Mouse (Mus musculus): ENCODE measurements around the gene Epb41l2.

The Epb41l2 gene

GRCm38 (mm10) chr10:25365708-25366107 is 6.1 kb downstream of the Epb41l2 start:
- no peak for DNase-seq (ENCODE audit: low spot score)

GRCm38 (mm10) chr10:25366691-25367090 is 7.1 kb downstream of the Epb41l2 start:
- DNase-seq (ENCODE audit: low spot score), result no peak

- no peak for DNase-seq (ENCODE audit: low spot score)
Observed at GRCm38 (mm10) chr10:25368928-25369327, 9.3 kb downstream of the Epb41l2 start.

- DNase-seq (ENCODE audit: low spot score), result no peak
Observed at GRCm38 (mm10) chr10:25369691-25370090, 10.1 kb downstream of the Epb41l2 start.

- DNase-seq (ENCODE audit: low spot score), result no peak
Observed at GRCm38 (mm10) chr10:25371336-25371735, 11.7 kb downstream of the Epb41l2 start.

- DNase-seq (ENCODE audit: low spot score), result no peak
Observed at GRCm38 (mm10) chr10:25371915-25372371, 12.3 kb downstream of the Epb41l2 start.

- no peak for DNase-seq (ENCODE audit: low spot score)
Observed at GRCm38 (mm10) chr10:25372510-25373148, 13.0 kb downstream of the Epb41l2 start.

GRCm38 (mm10) chr10:25375036-25375435 is 15.4 kb downstream of the Epb41l2 start:
- DNase-seq (ENCODE audit: low spot score), result no peak

GRCm38 (mm10) chr10:25380746-25381481 is 21.3 kb downstream of the Epb41l2 start:
- DNase-seq (ENCODE audit: low spot score), result no peak

GRCm38 (mm10) chr10:25381951-25382350 is 22.4 kb downstream of the Epb41l2 start:
- no peak for DNase-seq (ENCODE audit: low spot score)

- DNase-seq (ENCODE audit: low spot score), result no peak
Observed at GRCm38 (mm10) chr10:25383171-25383570, 23.6 kb downstream of the Epb41l2 start.

GRCm38 (mm10) chr10:25384391-25384790 is 24.8 kb downstream of the Epb41l2 start:
- no peak for DNase-seq (ENCODE audit: low spot score)

GRCm38 (mm10) chr10:25385811-25386580 is 26.4 kb downstream of the Epb41l2 start:
- no peak for DNase-seq (ENCODE audit: low spot score)

- no peak for DNase-seq (ENCODE audit: low spot score)
Observed at GRCm38 (mm10) chr10:25386868-25387267, 27.3 kb downstream of the Epb41l2 start.

GRCm38 (mm10) chr10:25387268-25387667 is 27.7 kb downstream of the Epb41l2 start:
- DNase-seq (ENCODE audit: low spot score), result no peak

- no peak for DNase-seq (ENCODE audit: low spot score)
Observed at GRCm38 (mm10) chr10:25392786-25393185, 33.2 kb downstream of the Epb41l2 start.

GRCm38 (mm10) chr10:25393721-25394120 is 34.1 kb downstream of the Epb41l2 start:
- no peak for DNase-seq (ENCODE audit: low spot score)

GRCm38 (mm10) chr10:25395236-25395886 is 35.8 kb downstream of the Epb41l2 start:
- no peak for DNase-seq (ENCODE audit: low spot score)

- DNase-seq (ENCODE audit: low spot score), result no peak
Observed at GRCm38 (mm10) chr10:25396859-25397258, 37.3 kb downstream of the Epb41l2 start.

- no peak for DNase-seq (ENCODE audit: low spot score)
Observed at GRCm38 (mm10) chr10:25397767-25398690, 38.4 kb downstream of the Epb41l2 start.

GRCm38 (mm10) chr10:25399016-25399415 is 39.4 kb downstream of the Epb41l2 start:
- no peak for DNase-seq (ENCODE audit: low spot score)
